Mouse (Mus musculus): ENCODE results near the gene Eepd1. TPM values are rescaled to one million over a fixed set of nuclear protein-coding genes. Genes with fewer than 3 reads are reported as not detected.
A peak's percentile ranks its signal among the peaks of the same experiment; 100 is the strongest.

Gene Eepd1
- polyA plus RNA-seq, 1 experiment from 2014 or later = 5.8 TPM

DNA sequence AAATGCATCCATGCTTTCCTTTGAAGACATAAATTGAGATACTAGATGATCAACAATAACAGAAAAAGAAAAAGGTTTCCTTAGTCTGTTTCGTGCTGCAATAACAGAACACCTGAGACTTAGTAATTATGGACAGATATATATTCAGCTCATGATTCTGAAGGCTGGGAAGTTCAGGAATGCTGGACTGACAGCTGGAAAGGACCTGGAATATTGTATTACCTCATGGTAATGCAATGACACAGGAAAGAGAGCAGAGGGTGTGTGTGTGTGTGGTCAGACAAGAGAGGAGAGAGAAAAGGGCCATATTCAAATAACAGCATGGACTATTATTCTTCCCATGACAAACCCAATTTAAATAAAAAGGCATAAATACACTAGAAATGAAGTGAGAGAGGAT, 17.0 kb upstream of the Eepd1 start:
- Histone ChIP-seq H3K27me3 (ENCODE audit: control insufficient read depth, insufficient read depth, low read length) (no peaks in the 10 kb centered on the region), H3K9ac (ENCODE audit: low read depth, low read length) (no peak overlapping the region), H3K27ac (ENCODE audit: low read depth, low read length) (no peak overlapping the region), H3K4me1 (replicated peaks; ENCODE audit: control insufficient read depth, insufficient read depth, low read length) (no peaks in the 10 kb centered on the region), H3K36me3 (ENCODE audit: control insufficient read depth, insufficient read depth, low read length) (no peaks in the 10 kb centered on the region), H3K4me2 (replicated peaks; ENCODE audit: low read depth, low read length) (no peak overlapping the region), H3K9me3 (ENCODE audit: control insufficient read depth, low read length) (no peaks in the 10 kb centered on the region), H3K4me3 (ENCODE audit: low read depth, low read length) (no peak overlapping the region)
- no peak for ATAC-seq (ENCODE audit: low FRiP score)
- WGBS = 91% methylated on average over 1 of the region's 1 CpGs
- no peak for DNase-seq (ENCODE audit: low spot score)

GRCm38 (mm10) chr9:25479392-25480020, 1.8 kb upstream of the Eepd1 start:
- H3K4me2 ChIP-seq (replicated peaks; ENCODE audit: low read depth, low read length) = no peak overlapping the region
- H3K4me1 ChIP-seq (replicated peaks; ENCODE audit: control insufficient read depth, insufficient read depth, low read length) = 0 out of 2 replicates have a peak, but pooled peaks cover 2% of the 10 kb centered on the region
- H3K9ac ChIP-seq (ENCODE audit: low read depth, low read length) = no peak overlapping the region
- no peak overlapping the region for H3K27ac ChIP-seq (ENCODE audit: low read depth, low read length)
- ATAC-seq (ENCODE audit: low FRiP score) = no peak
- DNase-seq (ENCODE audit: low spot score) = no peak
- 94% methylated on average over 7 of the region's 7 CpGs for WGBS
- H3K4me3 ChIP-seq (ENCODE audit: low read depth, low read length) = no peak overlapping the region
- H3K9me3 ChIP-seq (ENCODE audit: control insufficient read depth, low read length) = no peaks in the 10 kb centered on the region
- no peaks in the 10 kb centered on the region for H3K27me3 ChIP-seq (ENCODE audit: control insufficient read depth, insufficient read depth, low read length)
- H3K36me3 ChIP-seq (ENCODE audit: control insufficient read depth, insufficient read depth, low read length) = no peaks in the 10 kb centered on the region

- Histone ChIP-seq H3K27me3 (ENCODE audit: control insufficient read depth, insufficient read depth, low read length) (no peaks in the 10 kb centered on the region), H3K27ac (ENCODE audit: low read depth, low read length) (no peak overlapping the region), H3K4me1 (replicated peaks; ENCODE audit: control insufficient read depth, insufficient read depth, low read length) (0 out of 2 replicates have a peak, but pooled peaks cover 2% of the 10 kb centered on the region), H3K9me3 (ENCODE audit: control insufficient read depth, low read length) (no peaks in the 10 kb centered on the region), H3K4me3 (ENCODE audit: low read depth, low read length) (no peak overlapping the region), H3K36me3 (ENCODE audit: control insufficient read depth, insufficient read depth, low read length) (no peaks in the 10 kb centered on the region), H3K9ac (ENCODE audit: low read depth, low read length) (no peak overlapping the region), H3K4me2 (replicated peaks; ENCODE audit: low read depth, low read length) (no peak overlapping the region)
- DNase-seq (ENCODE audit: low spot score) = no peak
- ATAC-seq (ENCODE audit: low FRiP score) = no peak
- 80% methylated on average over 2 of the region's 2 CpGs for whole genome bisulfite sequencing
Measured at GRCm38 (mm10) chr9:25480676-25481075, 671 bp upstream of the Eepd1 start.

- Histone ChIP-seq H3K36me3 (ENCODE audit: control insufficient read depth, insufficient read depth, low read length) (no peaks in the 10 kb centered on the region), H3K9ac (ENCODE audit: low read depth, low read length) (no peak overlapping the region), H3K4me3 (ENCODE audit: low read depth, low read length) (peak overlapping the region; percentile 72; the same call in 1 of the 2 replicates), H3K9me3 (ENCODE audit: control insufficient read depth, low read length) (no peaks in the 10 kb centered on the region), H3K27ac (ENCODE audit: low read depth, low read length) (no peak overlapping the region), H3K4me1 (replicated peaks; ENCODE audit: control insufficient read depth, insufficient read depth, low read length) (0 out of 2 replicates have a peak, but pooled peaks cover 2% of the 10 kb centered on the region), H3K27me3 (ENCODE audit: control insufficient read depth, insufficient read depth, low read length) (no peaks in the 10 kb centered on the region), H3K4me2 (replicated peaks; ENCODE audit: low read depth, low read length) (peak overlapping the region; percentile 86; the same call in 1 of the 2 replicates)
- ATAC-seq (ENCODE audit: low FRiP score) (no peak), DNase-seq (ENCODE audit: low spot score) (peak; percentile 15)
- 47% methylated on average over 22 of the region's 22 CpGs for WGBS
Measured at GRCm38 (mm10) chr9:25482322-25482998, 1.1 kb downstream of the Eepd1 start.

- 0 out of 2 replicates have a peak, but pooled peaks cover 2% of the 10 kb centered on the region for H3K4me1 ChIP-seq (replicated peaks; ENCODE audit: control insufficient read depth, insufficient read depth, low read length)
- WGBS = 91% methylated on average over 9 of the region's 9 CpGs
- no peaks in the 10 kb centered on the region for H3K9me3 ChIP-seq (ENCODE audit: control insufficient read depth, low read length)
- H3K36me3 ChIP-seq (ENCODE audit: control insufficient read depth, insufficient read depth, low read length) = no peaks in the 10 kb centered on the region
- DNase-seq (ENCODE audit: low spot score) = no peak
- no peak for ATAC-seq (ENCODE audit: low FRiP score)
- H3K9ac ChIP-seq (ENCODE audit: low read depth, low read length) = no peak overlapping the region
- H3K27ac ChIP-seq (ENCODE audit: low read depth, low read length) = no peak overlapping the region
- H3K27me3 ChIP-seq (ENCODE audit: control insufficient read depth, insufficient read depth, low read length) = no peaks in the 10 kb centered on the region
- H3K4me3 ChIP-seq (ENCODE audit: low read depth, low read length) = no peak overlapping the region
- H3K4me2 ChIP-seq (replicated peaks; ENCODE audit: low read depth, low read length) = no peak overlapping the region
Measured at GRCm38 (mm10) chr9:25482999-25483347, 1.6 kb downstream of the Eepd1 start.

DNA sequence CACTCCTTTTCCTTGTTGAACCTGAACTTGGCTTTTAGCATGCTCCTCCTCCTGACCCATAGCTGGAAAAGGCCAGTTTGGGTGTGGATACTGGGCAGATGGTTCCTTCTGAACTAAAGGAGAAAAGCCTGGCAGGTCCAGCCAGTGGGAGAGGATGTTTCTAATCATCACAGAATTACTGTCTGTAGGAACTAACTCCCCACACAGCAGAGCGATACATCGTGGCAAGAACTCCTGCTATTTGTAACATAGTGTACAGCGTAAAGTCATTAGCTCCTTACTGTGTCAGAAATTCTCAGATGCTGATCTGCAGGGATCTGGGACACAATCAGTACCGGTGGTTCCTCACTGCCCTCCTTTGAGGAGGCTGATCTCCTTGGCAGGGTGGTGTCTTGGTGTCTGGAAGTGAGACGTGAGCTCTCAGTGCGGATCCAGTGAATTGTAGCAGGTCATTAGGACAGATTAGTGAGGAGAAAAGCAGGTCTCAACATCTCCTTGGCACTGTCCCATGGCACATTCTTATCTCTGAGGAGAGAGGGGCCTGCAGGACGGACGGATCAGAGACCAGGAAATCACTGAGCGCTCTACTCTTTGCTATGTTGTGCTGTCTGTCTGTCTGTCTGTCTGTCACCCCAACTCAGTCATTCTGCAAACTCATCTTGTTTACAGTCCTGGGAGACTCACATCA, 2.7 kb downstream of the Eepd1 start:
- Histone ChIP-seq H3K9me3 (ENCODE audit: control insufficient read depth, low read length) (no peaks in the 10 kb centered on the region), H3K4me1 (replicated peaks; ENCODE audit: control insufficient read depth, insufficient read depth, low read length) (0 out of 2 replicates have a peak, but pooled peaks cover 2% of the 10 kb centered on the region), H3K36me3 (ENCODE audit: control insufficient read depth, insufficient read depth, low read length) (no peaks in the 10 kb centered on the region), H3K27ac (ENCODE audit: low read depth, low read length) (no peak overlapping the region), H3K27me3 (ENCODE audit: control insufficient read depth, insufficient read depth, low read length) (no peaks in the 10 kb centered on the region), H3K4me3 (ENCODE audit: low read depth, low read length) (no peak overlapping the region), H3K9ac (ENCODE audit: low read depth, low read length) (no peak overlapping the region), H3K4me2 (replicated peaks; ENCODE audit: low read depth, low read length) (no peak overlapping the region)
- 82% methylated on average over 9 of the region's 9 CpGs for WGBS
- DNase-seq (ENCODE audit: low spot score) = no peak
- no peak for ATAC-seq (ENCODE audit: low FRiP score)

DNA sequence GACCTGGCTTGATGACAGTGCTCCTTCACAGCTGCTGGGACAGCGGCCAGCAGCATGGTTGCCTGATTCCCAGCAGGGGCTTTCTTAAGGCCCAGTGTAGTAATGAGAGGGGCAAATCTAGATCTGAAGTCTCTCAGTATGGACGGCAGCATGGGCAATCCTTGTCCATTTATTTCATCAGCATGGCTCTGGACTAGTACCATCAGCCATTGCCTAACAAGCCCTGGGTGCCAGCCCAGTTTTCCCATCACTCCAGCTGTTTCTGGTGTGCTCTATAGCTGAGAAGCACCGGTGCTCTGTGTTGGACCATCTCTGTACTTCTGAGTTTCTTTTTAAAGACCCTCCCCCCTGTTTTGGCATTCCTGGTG, 3.3 kb downstream of the Eepd1 start:
- Histone ChIP-seq H3K9ac (ENCODE audit: low read depth, low read length) (no peak overlapping the region), H3K4me3 (ENCODE audit: low read depth, low read length) (no peak overlapping the region), H3K27ac (ENCODE audit: low read depth, low read length) (no peak overlapping the region), H3K9me3 (ENCODE audit: control insufficient read depth, low read length) (no peaks in the 10 kb centered on the region), H3K4me1 (replicated peaks; ENCODE audit: control insufficient read depth, insufficient read depth, low read length) (0 out of 2 replicates have a peak, but pooled peaks cover 2% of the 10 kb centered on the region), H3K36me3 (ENCODE audit: control insufficient read depth, insufficient read depth, low read length) (no peaks in the 10 kb centered on the region), H3K4me2 (replicated peaks; ENCODE audit: low read depth, low read length) (no peak overlapping the region), H3K27me3 (ENCODE audit: control insufficient read depth, insufficient read depth, low read length) (no peaks in the 10 kb centered on the region)
- no peak for DNase-seq (ENCODE audit: low spot score)
- WGBS = 73% methylated on average over 3 of the region's 3 CpGs
- no peak for ATAC-seq (ENCODE audit: low FRiP score)

DNA sequence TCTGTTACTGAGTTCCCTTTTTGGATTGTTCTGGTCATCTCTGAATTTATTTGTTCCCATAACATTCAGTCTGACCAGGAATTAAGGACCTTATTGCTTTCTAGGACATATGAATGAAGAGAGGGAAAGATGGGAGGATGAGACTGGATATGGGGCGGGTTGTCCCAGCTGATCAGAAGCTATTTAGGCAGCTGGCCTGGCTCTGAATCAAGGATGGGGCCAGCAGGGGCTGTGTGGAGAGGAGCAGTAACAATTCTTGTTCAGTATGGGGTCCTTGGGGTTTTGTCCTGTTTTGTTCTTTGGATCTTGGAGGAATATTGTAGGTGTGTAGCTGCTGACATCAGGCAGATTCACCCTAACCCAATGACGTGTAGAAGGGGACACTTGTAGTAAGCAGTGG, 3.7 kb downstream of the Eepd1 start:
- Histone ChIP-seq H3K4me1 (replicated peaks; ENCODE audit: control insufficient read depth, insufficient read depth, low read length) (0 out of 2 replicates have a peak, but pooled peaks cover 2% of the 10 kb centered on the region), H3K9me3 (ENCODE audit: control insufficient read depth, low read length) (no peaks in the 10 kb centered on the region), H3K9ac (ENCODE audit: low read depth, low read length) (no peak overlapping the region), H3K27me3 (ENCODE audit: control insufficient read depth, insufficient read depth, low read length) (no peaks in the 10 kb centered on the region), H3K36me3 (ENCODE audit: control insufficient read depth, insufficient read depth, low read length) (no peaks in the 10 kb centered on the region), H3K27ac (ENCODE audit: low read depth, low read length) (no peak overlapping the region), H3K4me2 (replicated peaks; ENCODE audit: low read depth, low read length) (no peak overlapping the region), H3K4me3 (ENCODE audit: low read depth, low read length) (no peak overlapping the region)
- ATAC-seq (ENCODE audit: low FRiP score) (no peak), DNase-seq (ENCODE audit: low spot score) (no peak)
- 83% methylated on average over 2 of the region's 2 CpGs for WGBS
